Mouse (Mus musculus) kidney, adult 2 months (tissue): Measurements from ENCODE around the gene Brk1. TPM values are rescaled to one million over a fixed set of nuclear protein-coding genes. Genes with fewer than 3 reads are reported as not detected.

ENCODE experiments used
- DNase-seq: peaks from one replicate; pipeline ENCODE4 v3.0.0; 2021
- H3K27ac ChIP-seq: fragments of 200-500 bp; 2 replicates; pipeline ENCODE4 v1.5.1; 2012; ENCODE audit warnings: low read depth, low read length, control low read depth, inconsistent platforms; ENCODE audit not compliant: insufficient read depth
- H3K27me3 ChIP-seq: fragments of 200-500 bp; replicated peaks from 2 replicates; pipeline ENCODE4 v1.6.1; 2012; ENCODE audit warnings: mild to moderate bottlenecking, moderate library complexity, low read length, inconsistent platforms; ENCODE audit not compliant: control insufficient read depth, insufficient read depth
- H3K36me3 ChIP-seq: fragments of 200-500 bp; 2 replicates; pipeline ENCODE4 v1.6.1; 2012; ENCODE audit warnings: mild to moderate bottlenecking, moderate library complexity, low read length, inconsistent platforms; ENCODE audit not compliant: control insufficient read depth, insufficient read depth
- H3K4me1 ChIP-seq: fragments of 200-500 bp; 2 replicates; pipeline ENCODE4 v1.6.1; 2011; ENCODE audit warnings: low read length; ENCODE audit not compliant: control insufficient read depth, insufficient read depth
- H3K4me3 ChIP-seq: fragments of 200-500 bp; 2 replicates; pipeline ENCODE4 v1.5.1; 2011; ENCODE audit warnings: mild to moderate bottlenecking, low read depth, low read length, control low read depth; ENCODE audit not compliant: insufficient read depth
- CTCF ChIP-seq: fragments of 200-500 bp; conservative IDR thresholded peaks from 2 replicates; pipeline ENCODE4 v1.5.1; 2011; ENCODE audit warnings: low read depth, mild to moderate bottlenecking, control low read depth, low read length, moderate library complexity, mixed read lengths; ENCODE audit not compliant: insufficient read depth, insufficient read length
- POLR2A ChIP-seq: fragments of 200-500 bp; IDR thresholded peaks from one replicate; pipeline ENCODE4 v1.6.1; 2011; ENCODE audit warnings: low read depth, low read length, control low read depth
- WGBS: fragments of 180-500 bp; shearing (Covaris S2); methylation state at CpG from one replicate; pipeline ENCODE4 v1.1.7; 2018; 5-methylcytosine and 5-hydroxymethylcytosine counted together
- polyA plus RNA-seq: library from polyadenylated mRNA; depleted of rRNA; stranded (reverse); fragments of >200 nt; gene quantifications from 2 replicates; pipeline ENCODE4 v1.2.3, GENCODE M21; 2012

Brk1 gene
- polyA plus RNA-seq, 1 experiment, result 216 TPM

DNA sequence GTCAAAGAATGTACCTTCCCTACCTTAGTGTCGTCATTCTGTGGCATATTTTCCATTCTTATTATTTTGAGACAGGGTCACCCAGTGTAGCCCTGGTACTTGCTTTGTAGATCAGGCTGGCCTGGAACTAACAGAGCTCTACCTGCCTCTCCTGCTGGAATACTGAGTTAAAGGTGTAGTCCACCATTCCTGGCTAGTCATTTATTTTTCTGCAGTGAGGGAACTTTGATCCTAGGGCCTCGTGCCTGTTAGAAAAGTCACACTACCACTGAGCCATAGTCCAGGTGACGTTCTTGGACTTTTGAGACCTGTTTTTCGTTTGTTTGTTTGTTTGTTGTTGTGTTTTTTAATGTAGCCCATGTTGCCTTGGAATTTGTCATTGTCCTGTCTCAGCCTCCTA, 34.6 kb downstream of the Brk1 start:
- DNase-seq, result peak; percentile 84
- peaks cover 13% of the 10 kb centered on the region for H3K4me1 ChIP-seq
- H3K27ac ChIP-seq, result peak overlapping the region; percentile 85
- peak overlapping the region; percentile 38 for H3K4me3 ChIP-seq
- 59% methylated on average over 4 of the region's 4 CpGs for WGBS
- H3K36me3 ChIP-seq, result no peaks in the 10 kb centered on the region
- no peaks in the 10 kb centered on the region for H3K27me3 ChIP-seq
- TF ChIP-seq CTCF, result no peak
- no peak for TF ChIP-seq POLR2A

- WGBS, result 82% methylated on average over 8 of the region's 8 CpGs
- TF ChIP-seq POLR2A (no peak), CTCF (no peak)
- DNase-seq, result no peak
- H3K4me1 ChIP-seq, result peaks cover 17% of the 10 kb centered on the region
- no peak overlapping the region for H3K27ac ChIP-seq
- H3K27me3 ChIP-seq, result no peaks in the 10 kb centered on the region
- H3K36me3 ChIP-seq, result no peaks in the 10 kb centered on the region
- H3K4me3 ChIP-seq, result no peak overlapping the region
These were observed 38.0 kb downstream of the Brk1 start for GRCm38 (mm10) chr6:113642605-113643004.

GRCm38 (mm10) chr6:113643021-113643420, 38.4 kb downstream of the Brk1 start:
- Histone ChIP-seq H3K4me1 (peaks cover 17% of the 10 kb centered on the region), H3K4me3 (no peak overlapping the region), H3K27me3 (no peaks in the 10 kb centered on the region), H3K27ac (no peak overlapping the region; the same call in 1 of the 2 replicates), H3K36me3 (no peaks in the 10 kb centered on the region)
- no peak for TF ChIP-seq CTCF
- no peak for TF ChIP-seq POLR2A
- WGBS, result 76% methylated on average over 4 of the region's 4 CpGs
- no peak for DNase-seq

DNA sequence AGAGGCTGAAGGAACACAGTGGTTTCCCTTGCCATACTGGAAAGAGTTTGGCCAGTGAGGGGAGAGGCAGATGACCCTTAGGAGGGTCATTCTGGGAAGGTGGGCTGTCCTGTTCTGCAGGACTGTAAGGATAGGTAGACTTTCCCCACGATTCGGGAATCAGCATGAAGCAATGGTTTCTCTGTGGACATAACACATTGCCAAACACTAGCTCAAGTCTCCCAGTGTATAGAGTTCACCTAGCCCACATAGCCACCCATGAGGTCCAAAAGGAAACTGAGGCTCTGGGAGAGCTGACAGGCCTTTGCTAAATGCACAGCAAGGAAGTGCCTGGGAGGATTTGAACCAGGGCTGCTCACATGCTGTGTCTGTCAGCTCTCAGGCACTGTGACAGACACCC, 39.4 kb downstream of the Brk1 start:
- Histone ChIP-seq H3K27me3 (no peaks in the 10 kb centered on the region), H3K27ac (peak overlapping the region; percentile 69), H3K36me3 (no peaks in the 10 kb centered on the region), H3K4me1 (peaks cover 17% of the 10 kb centered on the region), H3K4me3 (no peak overlapping the region)
- TF ChIP-seq CTCF (no peak), POLR2A (no peak)
- no peak for DNase-seq
- 90% methylated on average over 2 of the region's 2 CpGs for WGBS

GRCm38 (mm10) chr6:113644808-113645207, 40.2 kb downstream of the Brk1 start:
- Histone ChIP-seq H3K4me1 (peaks cover 13% of the 10 kb centered on the region), H3K27me3 (no peaks in the 10 kb centered on the region), H3K36me3 (no peaks in the 10 kb centered on the region), H3K27ac (peak overlapping the region; percentile 69), H3K4me3 (no peak overlapping the region)
- peak; percentile 87 for DNase-seq
- 54% methylated on average over 8 of the region's 8 CpGs for WGBS
- TF ChIP-seq CTCF (no peak), POLR2A (no peak)

GRCm38 (mm10) chr6:113649346-113650196, 45.0 kb downstream of the Brk1 start:
- peak overlapping the region; percentile 46 for H3K27ac ChIP-seq
- H3K4me1 ChIP-seq, result peaks cover 10% of the 10 kb centered on the region
- H3K36me3 ChIP-seq, result no peaks in the 10 kb centered on the region
- H3K4me3 ChIP-seq, result no peak overlapping the region
- no peaks in the 10 kb centered on the region for H3K27me3 ChIP-seq
- no peak for DNase-seq
- 60% methylated on average over 7 of the region's 7 CpGs for WGBS
- TF ChIP-seq POLR2A, result no peak
- TF ChIP-seq CTCF, result no peak

- no peaks in the 10 kb centered on the region for H3K27me3 ChIP-seq
- DNase-seq, result no peak
- no peak overlapping the region for H3K4me3 ChIP-seq
- WGBS, result 49% methylated on average over 4 of the region's 4 CpGs
- H3K4me1 ChIP-seq, result peaks cover 12% of the 10 kb centered on the region; the same call in 1 of the 2 replicates
- peak overlapping the region; percentile 46 for H3K27ac ChIP-seq
- no peaks in the 10 kb centered on the region for H3K36me3 ChIP-seq
- TF ChIP-seq POLR2A, result no peak
These were observed 45.6 kb downstream of the Brk1 start for GRCm38 (mm10) chr6:113650197-113650640.
